Mouse (Mus musculus): Measurements from ENCODE around the gene Sgca. TPM values are rescaled to one million over a fixed set of nuclear protein-coding genes. Genes with fewer than 3 reads are reported as not detected.

Gene Sgca
- total and polyA plus RNA-seq, 2 experiments from 2014 or later: 62.2 to 313 TPM

DNA sequence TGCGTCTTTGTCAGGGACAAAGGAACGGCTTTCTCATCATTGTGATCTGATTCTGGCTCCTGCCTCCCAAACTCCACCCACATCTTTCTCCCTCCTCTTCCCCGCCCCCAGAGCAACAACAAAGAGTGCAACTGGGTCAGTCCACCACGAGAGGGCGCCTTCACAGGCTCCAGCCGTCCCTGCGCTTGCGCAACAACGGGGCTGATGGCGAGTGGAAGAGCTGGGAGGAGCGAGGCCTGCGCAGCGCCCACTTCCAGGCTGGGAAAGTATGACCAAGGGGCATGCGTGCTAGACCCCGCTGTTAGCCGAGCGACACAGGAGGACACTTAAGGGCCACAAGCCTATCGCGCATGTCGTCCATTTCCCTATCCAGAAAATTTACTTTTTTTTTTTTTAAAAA is 2.8 kb upstream of the Sgca start:
- peaks cover 21% of the 10 kb centered on the region; the same call in 1 of the 2 replicates for H3K4me1 ChIP-seq (ENCODE audit: control insufficient read depth, insufficient read depth)
- H3K4me2 ChIP-seq (ENCODE audit: low read depth, low read length): peak overlapping the region; percentile 53
- no peaks in the 10 kb centered on the region for H3K36me3 ChIP-seq (replicated peaks; ENCODE audit: control insufficient read depth, insufficient read depth, low read length)
- H3K4me3 ChIP-seq (ENCODE audit: low read depth, low read length): peak overlapping the region; percentile 25; the same call in 1 of the 2 replicates
- H3K9ac ChIP-seq (replicated peaks; ENCODE audit: low read depth, low read length): no peak overlapping the region
- peak; percentile 88 for ATAC-seq (ENCODE audit: insufficient read depth, low read depth)
- no peaks in the 10 kb centered on the region for H3K27me3 ChIP-seq (ENCODE audit: control insufficient read depth, insufficient read depth, low read length)
- H3K9me3 ChIP-seq (replicated peaks; ENCODE audit: control insufficient read depth, low read length): no peaks in the 10 kb centered on the region
- TF ChIP-seq EP300 (IDR thresholded peaks at IDR 0.05; ENCODE audit: low read depth): no peak
- peak; percentile 100 for TF ChIP-seq CTCF (IDR thresholded peaks at IDR 0.05; ENCODE audit: low read depth)
- H3K27ac ChIP-seq (ENCODE audit: low read depth): peak overlapping the region; percentile 28; the same call in 1 of the 2 replicates
- WGBS: under 1% methylated on average over 20 of the region's 20 CpGs
- peak; percentile 94 for DNase-seq (ENCODE audit: low spot score)

GRCm38 (mm10) chr11:94978178-94978915 is 2.2 kb upstream of the Sgca start:
- H3K4me1 ChIP-seq (ENCODE audit: control insufficient read depth, insufficient read depth): peaks cover 25% of the 10 kb centered on the region; the same call in 1 of the 2 replicates
- H3K36me3 ChIP-seq (replicated peaks; ENCODE audit: control insufficient read depth, insufficient read depth, low read length): no peaks in the 10 kb centered on the region
- H3K9ac ChIP-seq (replicated peaks; ENCODE audit: low read depth, low read length): no peak overlapping the region
- no peaks in the 10 kb centered on the region for H3K9me3 ChIP-seq (replicated peaks; ENCODE audit: control insufficient read depth, low read length)
- no peak for TF ChIP-seq CTCF (IDR thresholded peaks at IDR 0.05; ENCODE audit: low read depth)
- TF ChIP-seq EP300 (IDR thresholded peaks at IDR 0.05; ENCODE audit: low read depth): no peak
- no peak overlapping the region for H3K4me3 ChIP-seq (ENCODE audit: low read depth, low read length)
- H3K27ac ChIP-seq (ENCODE audit: low read depth): no peak overlapping the region
- DNase-seq (ENCODE audit: low spot score): no peak
- peak overlapping the region; percentile 53; the same call in 1 of the 2 replicates for H3K4me2 ChIP-seq (ENCODE audit: low read depth, low read length)
- ATAC-seq (ENCODE audit: insufficient read depth, low read depth): no peak
- H3K27me3 ChIP-seq (ENCODE audit: control insufficient read depth, insufficient read depth, low read length): no peaks in the 10 kb centered on the region
- 34% methylated on average over 9 of the region's 9 CpGs for WGBS

- Histone ChIP-seq H3K4me3 (ENCODE audit: low read depth, low read length) (no peak overlapping the region), H3K9me3 (replicated peaks; ENCODE audit: control insufficient read depth, low read length) (no peaks in the 10 kb centered on the region), H3K9ac (replicated peaks; ENCODE audit: low read depth, low read length) (no peak overlapping the region), H3K4me2 (ENCODE audit: low read depth, low read length) (no peak overlapping the region), H3K27me3 (ENCODE audit: control insufficient read depth, insufficient read depth, low read length) (no peaks in the 10 kb centered on the region), H3K27ac (ENCODE audit: low read depth) (peak overlapping the region; percentile 83), H3K4me1 (ENCODE audit: control insufficient read depth, insufficient read depth) (peaks cover 25% of the 10 kb centered on the region; the same call in 1 of the 2 replicates), H3K36me3 (replicated peaks; ENCODE audit: control insufficient read depth, insufficient read depth, low read length) (no peaks in the 10 kb centered on the region)
- WGBS: 17% methylated on average over 2 of the region's 2 CpGs
- peak; percentile 9; the same call in 1 of the 2 replicates for ATAC-seq (ENCODE audit: insufficient read depth, low read depth)
- peak; percentile 52 for DNase-seq (ENCODE audit: low spot score)
- no peak for TF ChIP-seq CTCF (IDR thresholded peaks at IDR 0.05; ENCODE audit: low read depth)
- TF ChIP-seq EP300 (IDR thresholded peaks at IDR 0.05; ENCODE audit: low read depth): no peak
Measured at GRCm38 (mm10) chr11:94974951-94975350, 1.2 kb downstream of the Sgca start.

- 33% methylated on average over 4 of the region's 4 CpGs for WGBS
- peak; percentile 55 for DNase-seq (ENCODE audit: low spot score)
- H3K27me3 ChIP-seq (ENCODE audit: control insufficient read depth, insufficient read depth, low read length): no peaks in the 10 kb centered on the region
- H3K4me3 ChIP-seq (ENCODE audit: low read depth, low read length): peak overlapping the region; percentile 42
- TF ChIP-seq CTCF (IDR thresholded peaks at IDR 0.05; ENCODE audit: low read depth) (no peak), EP300 (IDR thresholded peaks at IDR 0.05; ENCODE audit: low read depth) (no peak)
- H3K9me3 ChIP-seq (replicated peaks; ENCODE audit: control insufficient read depth, low read length): no peaks in the 10 kb centered on the region
- peak overlapping the region; percentile 41 for H3K9ac ChIP-seq (replicated peaks; ENCODE audit: low read depth, low read length)
- H3K36me3 ChIP-seq (replicated peaks; ENCODE audit: control insufficient read depth, insufficient read depth, low read length): no peaks in the 10 kb centered on the region
- H3K4me2 ChIP-seq (ENCODE audit: low read depth, low read length): peak overlapping the region; percentile 64
- H3K4me1 ChIP-seq (ENCODE audit: control insufficient read depth, insufficient read depth): peaks cover 22% of the 10 kb centered on the region; the same call in 1 of the 2 replicates
- peak; percentile 73 for ATAC-seq (ENCODE audit: insufficient read depth, low read depth)
- H3K27ac ChIP-seq (ENCODE audit: low read depth): peak overlapping the region; percentile 87
Measured at GRCm38 (mm10) chr11:94973313-94973712, 2.8 kb downstream of the Sgca start.

DNA sequence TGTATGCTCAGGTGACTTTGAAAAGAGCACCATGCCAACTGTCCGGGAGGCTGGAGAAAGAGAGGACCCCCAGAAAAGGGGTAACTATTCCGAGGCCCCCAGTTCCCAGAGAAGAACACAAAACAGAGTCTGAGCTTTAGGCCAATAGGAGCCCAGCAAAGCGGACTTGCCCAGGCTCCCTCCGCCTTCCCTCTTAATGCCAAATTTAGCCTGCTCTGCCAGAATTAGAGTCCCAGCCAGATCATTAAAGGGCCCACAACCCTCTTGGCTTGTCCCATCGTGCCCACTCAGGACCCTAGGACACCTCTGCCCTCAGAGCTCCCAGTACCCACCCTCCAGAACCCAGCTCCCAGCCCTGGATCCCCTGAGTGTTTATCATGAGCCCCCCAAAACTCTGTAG is 3.2 kb downstream of the Sgca start:
- no peaks in the 10 kb centered on the region for H3K36me3 ChIP-seq (replicated peaks; ENCODE audit: control insufficient read depth, insufficient read depth, low read length)
- H3K9me3 ChIP-seq (replicated peaks; ENCODE audit: control insufficient read depth, low read length): no peaks in the 10 kb centered on the region
- no peak for TF ChIP-seq EP300 (IDR thresholded peaks at IDR 0.05; ENCODE audit: low read depth)
- TF ChIP-seq CTCF (IDR thresholded peaks at IDR 0.05; ENCODE audit: low read depth): no peak
- peak overlapping the region; percentile 42 for H3K4me3 ChIP-seq (ENCODE audit: low read depth, low read length)
- H3K27ac ChIP-seq (ENCODE audit: low read depth): peak overlapping the region; percentile 87
- H3K9ac ChIP-seq (replicated peaks; ENCODE audit: low read depth, low read length): peak overlapping the region; percentile 41
- H3K4me2 ChIP-seq (ENCODE audit: low read depth, low read length): peak overlapping the region; percentile 64
- peak; percentile 48 for DNase-seq (ENCODE audit: low spot score)
- peaks cover 22% of the 10 kb centered on the region; the same call in 1 of the 2 replicates for H3K4me1 ChIP-seq (ENCODE audit: control insufficient read depth, insufficient read depth)
- peak; percentile 49 for ATAC-seq (ENCODE audit: insufficient read depth, low read depth)
- H3K27me3 ChIP-seq (ENCODE audit: control insufficient read depth, insufficient read depth, low read length): no peaks in the 10 kb centered on the region
- WGBS: 18% methylated on average over 5 of the region's 5 CpGs

Data from heart, postnatal 0 days (tissue).